Mouse (Mus musculus) hindbrain, embryonic 14.5 days (tissue): ENCODE results near the gene Cdh18. TPM values are rescaled to one million over a fixed set of nuclear protein-coding genes. Genes with fewer than 3 reads are reported as not detected.
"Not testable (repeated sequence)": the region's sequence is repeated elsewhere in the genome, so short reads cannot be mapped to it uniquely, and the experiment has no call there.

Experiments used
- ATAC-seq: fragments of 200-750 bp; cut with Nextera tagmentation; 2 replicates; pipeline ENCODE4 v1.8.0; 2017; ENCODE audit warnings: moderate number of reproducible peaks, mild to moderate bottlenecking, moderate TSS enrichment, moderate library complexity; ENCODE audit not compliant: low FRiP score
- DNase-seq: peaks from one replicate; pipeline ENCODE4 v3.0.0-alpha.2; 2015; ENCODE audit warnings: low spot score
- H3K27ac ChIP-seq: fragments of 300-500 bp; sonication (generic); 2 replicates; pipeline ENCODE4 v1.5.1; 2014; ENCODE audit warnings: mild to moderate bottlenecking, moderate library complexity
- H3K27me3 ChIP-seq: fragments of 300-500 bp; sonication (generic); 2 replicates; pipeline ENCODE4 v1.6.1; 2014; ENCODE audit warnings: mild to moderate bottlenecking, low read length, mixed read lengths; ENCODE audit not compliant: control insufficient read depth, insufficient read depth
- H3K36me3 ChIP-seq: fragments of 300-500 bp; sonication (generic); replicated peaks from 2 replicates; pipeline ENCODE4 v1.6.1; 2014; ENCODE audit not compliant: control insufficient read depth, insufficient read depth
- H3K4me1 ChIP-seq: fragments of 300-500 bp; sonication (generic); replicated peaks from 2 replicates; pipeline ENCODE4 v1.6.1; 2014; ENCODE audit warnings: antibody characterized with exemption, low read length, mixed read lengths; ENCODE audit not compliant: control insufficient read depth, insufficient read depth
- H3K4me2 ChIP-seq: fragments of 300-500 bp; sonication (generic); replicated peaks from 2 replicates; pipeline ENCODE4 v1.6.1; 2014; ENCODE audit warnings: mild to moderate bottlenecking, moderate library complexity
- H3K4me3 ChIP-seq: fragments of 300-500 bp; sonication (generic); replicated peaks from 2 replicates; pipeline ENCODE4 v1.5.1; 2014; ENCODE audit warnings: mild to moderate bottlenecking, low read length
- H3K9ac ChIP-seq: fragments of 300-500 bp; sonication (generic); 2 replicates; pipeline ENCODE4 v1.6.1; 2014
- H3K9me3 ChIP-seq: fragments of 300-500 bp; sonication (generic); 2 replicates; pipeline ENCODE4 v1.6.1; 2016; ENCODE audit warnings: low read length; ENCODE audit not compliant: control insufficient read depth
- WGBS: fragments of 180-500 bp; shearing (Covaris S2); extraction: QIAGEN DNeasy Blood & Tissue Kit; methylation state at CpG from one replicate; pipeline ENCODE4 v1.1.7; 2014; 5-methylcytosine and 5-hydroxymethylcytosine counted together
- polyA plus RNA-seq: library from polyadenylated mRNA; unstranded; fragments of >200 nt; fragmentation: Nextera tagmentation; extraction: Ambion mirVana; gene quantifications from 2 replicates; pipeline ENCODE4 v1.2.1, GENCODE M21; 2014

The Cdh18 gene
- polyA plus RNA-seq, 1 experiment from 2014 or later, result 11.4 TPM

- no peak for ATAC-seq
Measured at GRCm38 (mm10) chr15:23022635-23023034, 473.8 kb downstream of the Cdh18 start.

GRCm38 (mm10) chr15:23035551-23036207 is 486.9 kb downstream of the Cdh18 start:
- H3K9ac ChIP-seq, result peak overlapping the region; percentile 69
- no peaks in the 10 kb centered on the region for H3K9me3 ChIP-seq
- 2% methylated on average over 14 of the region's 14 CpGs for WGBS

More at GRCm38 (mm10) chr15:23022635-23023034, 473.8 kb downstream of the Cdh18 start:
- Histone ChIP-seq H3K36me3 (no peaks in the 10 kb centered on the region), H3K9ac (no peak overlapping the region), H3K9me3 (no peaks in the 10 kb centered on the region), H3K4me2 (no peak overlapping the region), H3K27me3 (no peaks in the 10 kb centered on the region), H3K27ac (no peak overlapping the region), H3K4me3 (no peak overlapping the region), H3K4me1 (no peaks in the 10 kb centered on the region)
- DNase-seq, result no peak

GRCm38 (mm10) chr15:23036208-23037065 is 487.6 kb downstream of the Cdh18 start:
- peak overlapping the region; percentile 45 for H3K4me3 ChIP-seq
- H3K9me3 ChIP-seq, result no peaks in the 10 kb centered on the region
- peak overlapping the region; percentile 69 for H3K9ac ChIP-seq
- H3K27ac ChIP-seq, result peak overlapping the region; percentile 81
- ATAC-seq, result peak; percentile 99
- H3K36me3 ChIP-seq, result no peaks in the 10 kb centered on the region
- H3K4me1 ChIP-seq, result 0 out of 2 replicates have a peak, but pooled peaks cover 5% of the 10 kb centered on the region
- 6% methylated on average over 23 of the region's 23 CpGs for WGBS
- H3K4me2 ChIP-seq, result peak overlapping the region; percentile 80
- DNase-seq, result peak; percentile 77
- no peaks in the 10 kb centered on the region for H3K27me3 ChIP-seq

More at GRCm38 (mm10) chr15:23035551-23036207, 486.9 kb downstream of the Cdh18 start:
- no peaks in the 10 kb centered on the region for H3K36me3 ChIP-seq
- peak overlapping the region; percentile 81 for H3K27ac ChIP-seq
- peak overlapping the region; percentile 80 for H3K4me2 ChIP-seq
- ATAC-seq, result peak; percentile 76
- no peaks in the 10 kb centered on the region for H3K27me3 ChIP-seq
- 0 out of 2 replicates have a peak, but pooled peaks cover 5% of the 10 kb centered on the region for H3K4me1 ChIP-seq
- DNase-seq, result peak; percentile 35
- H3K4me3 ChIP-seq, result peak overlapping the region; percentile 45

- Histone ChIP-seq H3K4me2 (peak overlapping the region; percentile 80), H3K36me3 (no peaks in the 10 kb centered on the region)
- no peak for ATAC-seq
Measured at GRCm38 (mm10) chr15:23037561-23037960, 488.7 kb downstream of the Cdh18 start.

GRCm38 (mm10) chr15:23046127-23046785 is 497.4 kb downstream of the Cdh18 start:
- WGBS, result 79% methylated on average over 4 of the region's 4 CpGs
- no peak overlapping the region for H3K4me2 ChIP-seq
- no peaks in the 10 kb centered on the region for H3K36me3 ChIP-seq
- no peak overlapping the region for H3K4me3 ChIP-seq
- H3K9ac ChIP-seq, result no peak overlapping the region
- DNase-seq (no peak), ATAC-seq (no peak)
- H3K27ac ChIP-seq, result no peak overlapping the region
- no peaks in the 10 kb centered on the region for H3K4me1 ChIP-seq
- no peaks in the 10 kb centered on the region for H3K27me3 ChIP-seq
- no peaks in the 10 kb centered on the region for H3K9me3 ChIP-seq

More at GRCm38 (mm10) chr15:23037561-23037960, 488.7 kb downstream of the Cdh18 start:
- Histone ChIP-seq H3K9me3 (no peaks in the 10 kb centered on the region), H3K27ac (no peak overlapping the region), H3K4me3 (peak overlapping the region; percentile 45), H3K9ac (peak overlapping the region; percentile 69), H3K27me3 (no peaks in the 10 kb centered on the region), H3K4me1 (0 out of 2 replicates have a peak, but pooled peaks cover 5% of the 10 kb centered on the region)
- DNase-seq, result no peak

- 85% methylated on average over 2 of the region's 2 CpGs for WGBS
- H3K4me2 ChIP-seq, result no peak overlapping the region
- DNase-seq (no peak), ATAC-seq (no peak)
- no peaks in the 10 kb centered on the region for H3K4me1 ChIP-seq
- H3K27me3 ChIP-seq, result no peaks in the 10 kb centered on the region
- H3K9me3 ChIP-seq, result no peaks in the 10 kb centered on the region
- no peaks in the 10 kb centered on the region for H3K36me3 ChIP-seq
- no peak overlapping the region for H3K4me3 ChIP-seq
- H3K9ac ChIP-seq, result no peak overlapping the region
- no peak overlapping the region for H3K27ac ChIP-seq
Measured at GRCm38 (mm10) chr15:23052006-23052405, 503.2 kb downstream of the Cdh18 start.

GRCm38 (mm10) chr15:23085326-23085725 is 536.5 kb downstream of the Cdh18 start:
- ATAC-seq, DNase-seq, H3K27me3 ChIP-seq, H3K36me3 ChIP-seq, H3K27ac ChIP-seq, H3K4me2 ChIP-seq, H3K4me1 ChIP-seq, H3K9me3 ChIP-seq, H3K4me3 ChIP-seq, H3K9ac ChIP-seq: not testable (repeated sequence)
- 82% methylated on average over 1 of the region's 1 CpGs for WGBS

- Histone ChIP-seq H3K27me3 (no peaks in the 10 kb centered on the region), H3K9me3 (no peaks in the 10 kb centered on the region), H3K4me2 (no peak overlapping the region), H3K9ac (no peak overlapping the region), H3K4me1 (no peaks in the 10 kb centered on the region), H3K36me3 (no peaks in the 10 kb centered on the region), H3K4me3 (no peak overlapping the region), H3K27ac (no peak overlapping the region)
- no peak for DNase-seq
- WGBS, result 84% methylated on average over 2 of the region's 2 CpGs
- ATAC-seq, result no peak
Measured at GRCm38 (mm10) chr15:23087535-23087934, 538.7 kb downstream of the Cdh18 start.

GRCm38 (mm10) chr15:23096601-23097000 is 547.8 kb downstream of the Cdh18 start:
- 79% methylated on average over 5 of the region's 5 CpGs for WGBS
- H3K36me3 ChIP-seq, result no peaks in the 10 kb centered on the region
- no peak for DNase-seq
- H3K9me3 ChIP-seq, result no peaks in the 10 kb centered on the region
- H3K4me3 ChIP-seq, result no peak overlapping the region
- H3K27me3 ChIP-seq, result no peaks in the 10 kb centered on the region
- ATAC-seq, result no peak
- H3K4me1 ChIP-seq, result no peaks in the 10 kb centered on the region
- H3K27ac ChIP-seq, result no peak overlapping the region
- no peak overlapping the region for H3K4me2 ChIP-seq
- no peak overlapping the region for H3K9ac ChIP-seq
